Mouse (Mus musculus): Measurements from ENCODE around the gene Ctbs.

GRCm38 (mm10) chr3:146440011-146440410 is 9.6 kb upstream of the Ctbs start:
- no peak for TF ChIP-seq POLR2A (IDR thresholded peaks at IDR 0.05; ENCODE audit: control insufficient read depth, extremely low read depth, insufficient read depth, low read length, poor library complexity)
- no peak for TF ChIP-seq CTCF (IDR thresholded peaks at IDR 0.05; ENCODE audit: borderline replicate concordance, control insufficient read depth, extremely low read depth, insufficient read depth, low read length, poor library complexity)

Data from thymus, adult 2 months (tissue).